Mouse (Mus musculus) bone marrow macrophage, adult 2 months (primary cell): ENCODE results near the gene Plekhm3.

Experiments used
- CTCF ChIP-seq: IDR thresholded peaks from 2 replicates; pipeline ENCODE4 v1.5.1; 2012; ENCODE audit warnings: low read depth, mild to moderate bottlenecking, low read length, moderate library complexity
- POLR2A ChIP-seq: IDR thresholded peaks from 2 replicates; pipeline ENCODE4 v1.6.1; 2012; ENCODE audit warnings: mild to moderate bottlenecking, low read depth, low read length, borderline replicate concordance

GRCm38 (mm10) chr1:64938907-64939306 lies 17.7 kb downstream of the Plekhm3 start:
- TF ChIP-seq CTCF (no peak), POLR2A (no peak)
